Mouse (Mus musculus): Measurements from ENCODE around the gene Sh3glb2. TPM values are rescaled to one million over a fixed set of nuclear protein-coding genes. Genes with fewer than 3 reads are reported as not detected.

Sh3glb2 gene
- polyA plus RNA-seq, 1 experiment, result 21.8 TPM

DNA sequence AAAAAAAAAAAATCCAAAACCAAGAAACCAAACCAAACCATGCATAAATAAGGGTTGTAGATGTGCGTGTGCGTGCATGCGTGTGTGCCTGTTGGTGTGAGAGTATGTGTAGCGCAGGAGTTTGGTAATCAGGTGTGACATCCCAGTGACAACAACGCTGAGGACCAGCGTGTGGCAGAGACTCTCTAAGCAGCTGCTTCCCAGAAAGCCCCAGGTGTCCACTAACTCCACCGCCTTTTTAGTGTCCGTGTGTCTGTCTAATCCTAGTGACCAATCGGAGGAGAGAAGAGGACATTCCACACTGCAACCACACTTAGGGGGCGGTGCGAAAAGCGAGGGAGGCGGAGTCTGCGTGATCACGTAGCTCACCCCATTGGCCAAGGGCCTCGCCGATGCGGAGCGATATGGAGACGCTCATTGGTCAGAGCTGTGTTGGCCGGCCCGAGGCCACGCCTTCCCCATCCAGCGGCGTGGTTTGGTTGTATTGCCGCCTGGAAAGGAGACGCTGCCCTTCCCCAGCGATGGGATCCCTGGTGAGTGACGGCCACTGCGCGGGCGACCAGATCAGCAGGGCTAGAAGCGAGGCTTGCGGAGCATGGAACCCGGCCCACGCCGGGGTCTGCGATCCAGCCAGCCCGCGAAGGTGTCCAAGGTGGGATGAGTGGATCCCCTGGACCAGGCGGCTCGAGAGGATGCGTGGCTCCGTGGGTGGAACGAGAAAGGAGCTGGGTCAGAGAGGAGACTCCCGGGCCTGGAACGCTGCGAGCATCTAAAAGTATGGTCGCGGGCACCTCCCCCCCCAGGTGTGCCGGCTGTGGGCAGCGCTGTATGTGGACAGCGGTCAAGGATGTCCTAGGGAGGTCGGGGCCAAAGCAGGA is 4.9 kb upstream of the Sh3glb2 start, which contains the start of gene Miga2:
Miga2 (plus strand) TSS at position 461 of the 878 bp plus-strand sequence.
- Histone ChIP-seq H3K4me1 (ENCODE audit: control insufficient read depth, insufficient read depth, low read length) (peaks cover 13% of the 10 kb centered on the region), H3K27me3 (ENCODE audit: control insufficient read depth, insufficient read depth, low read length) (no peaks in the 10 kb centered on the region), H3K4me3 (ENCODE audit: control insufficient read depth, low read depth, low read length) (peak within 1 kb of the TSS; percentile 80), H3K36me3 (ENCODE audit: control insufficient read depth, insufficient read depth, low read length) (no peaks in the 10 kb centered on the region), H3K27ac (ENCODE audit: control insufficient read depth, insufficient read depth, low read depth, low read length) (no peak within 1 kb of the TSS; the same call in 1 of the 2 replicates)
- TF ChIP-seq CTCF (IDR thresholded peaks at IDR 0.05; ENCODE audit: control insufficient read depth, insufficient read depth, insufficient replicate concordance, low read depth, low read length) (no peak), POLR2A (IDR thresholded peaks at IDR 0.05; ENCODE audit: control insufficient read depth, low read depth, low read length) (peak; percentile 73)

DNA sequence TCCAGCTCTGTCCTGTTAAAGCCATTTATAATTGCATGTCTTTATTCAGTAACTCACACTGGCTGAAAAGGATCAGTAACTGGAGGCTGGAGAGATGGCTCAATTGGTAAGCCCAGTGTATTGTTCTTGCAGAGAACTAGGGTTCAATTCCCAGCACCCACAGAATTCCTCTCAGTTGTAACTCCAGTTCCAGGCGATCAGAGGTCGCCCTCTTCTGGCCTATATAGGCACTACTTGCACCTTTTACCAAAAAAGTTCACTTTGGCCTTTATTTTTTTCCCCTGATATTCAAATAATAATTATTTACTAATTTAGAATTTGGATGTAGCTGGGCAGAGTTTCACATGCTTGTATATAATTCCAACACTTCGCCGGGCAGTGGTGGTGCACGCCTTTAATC is 3.7 kb upstream of the Sh3glb2 start:
- Histone ChIP-seq H3K36me3 (ENCODE audit: control insufficient read depth, insufficient read depth, low read length) (no peaks in the 10 kb centered on the region), H3K4me3 (ENCODE audit: control insufficient read depth, low read depth, low read length) (no peak overlapping the region), H3K27me3 (ENCODE audit: control insufficient read depth, insufficient read depth, low read length) (no peaks in the 10 kb centered on the region), H3K4me1 (ENCODE audit: control insufficient read depth, insufficient read depth, low read length) (peaks cover 19% of the 10 kb centered on the region), H3K27ac (ENCODE audit: control insufficient read depth, insufficient read depth, low read depth, low read length) (no peak overlapping the region)
- no peak for TF ChIP-seq POLR2A (IDR thresholded peaks at IDR 0.05; ENCODE audit: control insufficient read depth, low read depth, low read length)
- no peak for TF ChIP-seq CTCF (IDR thresholded peaks at IDR 0.05; ENCODE audit: control insufficient read depth, insufficient read depth, insufficient replicate concordance, low read depth, low read length)

DNA sequence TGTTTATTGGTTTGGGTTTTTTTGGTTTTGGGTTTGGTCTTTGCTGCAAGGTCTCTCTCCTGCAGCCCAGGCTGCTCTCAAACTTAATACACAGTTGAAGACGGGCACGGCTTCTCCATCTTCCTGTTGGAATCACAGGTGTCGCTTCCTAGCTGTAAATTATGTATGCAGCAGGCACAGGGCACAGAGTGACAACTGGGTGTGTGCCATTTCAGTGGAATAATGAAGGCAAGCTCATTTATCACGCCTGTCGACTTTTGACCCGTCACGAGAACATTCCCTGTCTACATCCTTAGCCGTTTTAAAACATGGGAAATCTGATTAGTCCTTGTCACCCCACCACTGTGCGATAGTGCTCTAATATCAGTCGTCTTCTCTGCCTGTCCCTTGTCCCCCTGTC is 1.5 kb upstream of the Sh3glb2 start:
- H3K36me3 ChIP-seq (ENCODE audit: control insufficient read depth, insufficient read depth, low read length), result no peaks in the 10 kb centered on the region
- peaks cover 21% of the 10 kb centered on the region for H3K4me1 ChIP-seq (ENCODE audit: control insufficient read depth, insufficient read depth, low read length)
- no peak overlapping the region for H3K27ac ChIP-seq (ENCODE audit: control insufficient read depth, insufficient read depth, low read depth, low read length)
- no peak for TF ChIP-seq CTCF (IDR thresholded peaks at IDR 0.05; ENCODE audit: control insufficient read depth, insufficient read depth, insufficient replicate concordance, low read depth, low read length)
- no peak for TF ChIP-seq POLR2A (IDR thresholded peaks at IDR 0.05; ENCODE audit: control insufficient read depth, low read depth, low read length)
- no peaks in the 10 kb centered on the region for H3K27me3 ChIP-seq (ENCODE audit: control insufficient read depth, insufficient read depth, low read length)
- no peak overlapping the region for H3K4me3 ChIP-seq (ENCODE audit: control insufficient read depth, low read depth, low read length)

DNA sequence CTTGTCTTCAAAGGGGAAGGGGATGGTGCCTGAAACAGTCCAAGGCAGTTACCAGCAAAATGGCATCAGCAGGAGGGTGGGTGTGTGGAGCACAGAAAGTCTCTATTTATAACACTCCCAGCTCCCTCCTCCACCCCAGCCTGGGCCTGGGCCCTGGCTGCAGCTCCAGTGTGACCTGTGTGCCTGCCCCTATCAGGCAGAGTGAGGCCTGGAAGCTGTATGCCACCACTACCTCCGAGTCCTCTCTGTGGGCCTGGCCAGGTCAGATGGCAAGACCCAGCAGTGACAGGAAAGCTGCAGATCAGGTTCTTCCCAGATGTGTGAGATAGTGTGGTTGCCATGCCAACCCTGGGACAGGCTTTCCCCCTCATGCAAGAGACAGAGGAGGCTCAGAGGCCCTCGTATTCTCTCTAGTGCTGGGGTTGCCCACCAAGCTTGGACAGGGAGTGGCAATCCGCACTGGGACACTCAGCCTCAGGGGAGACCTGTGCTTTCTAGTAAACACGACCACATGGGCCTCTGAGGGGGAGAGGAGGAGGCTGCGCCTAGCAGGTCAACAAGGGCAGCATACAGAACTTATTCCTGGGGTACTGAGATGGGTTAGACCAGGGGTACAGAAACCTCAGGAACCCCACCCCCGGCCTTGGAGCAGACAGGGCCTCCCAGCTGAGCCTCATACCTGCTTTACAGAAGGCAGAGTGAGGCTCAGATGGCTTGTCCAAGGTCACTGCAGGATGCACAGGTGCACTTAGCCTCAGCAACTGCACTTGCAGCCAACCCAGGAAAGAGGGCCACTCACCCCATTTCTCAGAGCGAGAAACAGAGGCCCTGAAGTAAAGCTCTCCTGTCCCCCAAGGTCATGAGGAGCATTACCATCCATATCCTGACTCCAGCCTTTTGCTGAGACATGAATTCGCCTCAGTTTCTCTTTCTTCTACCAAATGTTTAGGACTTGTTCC is 1.3 kb downstream of the Sh3glb2 start:
- H3K4me1 ChIP-seq (ENCODE audit: control insufficient read depth, insufficient read depth, low read length), result peaks cover 12% of the 10 kb centered on the region

DNA sequence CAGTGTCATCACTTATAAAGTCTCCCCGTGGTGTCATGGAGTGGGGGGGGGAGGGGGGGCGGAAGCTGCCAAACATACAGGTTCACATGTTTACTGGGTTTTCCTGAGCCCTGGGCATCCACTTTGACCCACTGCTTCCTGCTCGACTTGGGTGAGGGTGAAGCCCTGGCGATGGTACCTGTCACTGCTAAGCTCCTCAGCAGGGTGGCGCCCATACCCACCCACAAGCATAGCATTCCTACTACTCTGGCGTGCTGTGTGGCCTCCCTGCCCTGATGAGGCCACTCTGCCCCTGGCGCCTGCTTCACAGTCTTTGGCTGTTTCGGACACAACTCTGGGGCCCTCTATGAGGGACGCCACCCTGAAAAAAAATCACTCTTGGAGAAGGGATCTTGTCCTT is 2.2 kb downstream of the Sh3glb2 start:
- Histone ChIP-seq H3K4me1 (ENCODE audit: control insufficient read depth, insufficient read depth, low read length) (peaks cover 12% of the 10 kb centered on the region), H3K36me3 (ENCODE audit: control insufficient read depth, insufficient read depth, low read length) (no peaks in the 10 kb centered on the region), H3K4me3 (ENCODE audit: control insufficient read depth, low read depth, low read length) (no peak overlapping the region), H3K27me3 (ENCODE audit: control insufficient read depth, insufficient read depth, low read length) (no peaks in the 10 kb centered on the region), H3K27ac (ENCODE audit: control insufficient read depth, insufficient read depth, low read depth, low read length) (no peak overlapping the region)
- TF ChIP-seq CTCF (IDR thresholded peaks at IDR 0.05; ENCODE audit: control insufficient read depth, insufficient read depth, insufficient replicate concordance, low read depth, low read length) (no peak), POLR2A (IDR thresholded peaks at IDR 0.05; ENCODE audit: control insufficient read depth, low read depth, low read length) (no peak)

More for the DNA sequence above, 1.3 kb downstream of the Sh3glb2 start:
- H3K36me3 ChIP-seq (ENCODE audit: control insufficient read depth, insufficient read depth, low read length), result no peaks in the 10 kb centered on the region
- H3K27ac ChIP-seq (ENCODE audit: control insufficient read depth, insufficient read depth, low read depth, low read length), result no peak overlapping the region
- no peaks in the 10 kb centered on the region for H3K27me3 ChIP-seq (ENCODE audit: control insufficient read depth, insufficient read depth, low read length)
- H3K4me3 ChIP-seq (ENCODE audit: control insufficient read depth, low read depth, low read length), result no peak overlapping the region
- no peak for TF ChIP-seq CTCF (IDR thresholded peaks at IDR 0.05; ENCODE audit: control insufficient read depth, insufficient read depth, insufficient replicate concordance, low read depth, low read length)
- TF ChIP-seq POLR2A (IDR thresholded peaks at IDR 0.05; ENCODE audit: control insufficient read depth, low read depth, low read length), result no peak

DNA sequence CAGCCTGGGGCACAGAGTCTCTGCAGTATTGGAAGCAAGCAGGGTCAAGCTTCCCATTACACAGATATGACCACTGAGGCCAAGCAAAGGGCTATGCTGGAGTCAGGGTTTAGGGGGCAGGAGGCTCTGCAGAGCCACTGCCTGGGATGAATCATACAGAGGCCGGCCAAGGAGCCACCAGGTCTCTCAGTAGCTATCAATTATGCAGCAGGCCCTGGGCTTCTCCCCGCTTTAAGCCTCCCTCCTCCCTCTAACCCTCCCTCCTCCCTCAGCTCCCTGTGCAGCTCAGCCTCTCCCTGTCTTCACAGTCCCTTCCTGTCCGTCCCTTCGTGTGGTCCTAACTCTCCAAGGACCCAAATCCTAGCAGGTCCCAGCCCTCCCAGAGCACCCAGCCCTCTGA is 2.9 kb downstream of the Sh3glb2 start:
- no peak overlapping the region for H3K27ac ChIP-seq (ENCODE audit: control insufficient read depth, insufficient read depth, low read depth, low read length)
- TF ChIP-seq CTCF (IDR thresholded peaks at IDR 0.05; ENCODE audit: control insufficient read depth, insufficient read depth, insufficient replicate concordance, low read depth, low read length) (no peak), POLR2A (IDR thresholded peaks at IDR 0.05; ENCODE audit: control insufficient read depth, low read depth, low read length) (no peak)
- H3K4me1 ChIP-seq (ENCODE audit: control insufficient read depth, insufficient read depth, low read length), result peaks cover 12% of the 10 kb centered on the region
- no peaks in the 10 kb centered on the region for H3K27me3 ChIP-seq (ENCODE audit: control insufficient read depth, insufficient read depth, low read length)
- no peak overlapping the region for H3K4me3 ChIP-seq (ENCODE audit: control insufficient read depth, low read depth, low read length)
- H3K36me3 ChIP-seq (ENCODE audit: control insufficient read depth, insufficient read depth, low read length), result no peaks in the 10 kb centered on the region

DNA sequence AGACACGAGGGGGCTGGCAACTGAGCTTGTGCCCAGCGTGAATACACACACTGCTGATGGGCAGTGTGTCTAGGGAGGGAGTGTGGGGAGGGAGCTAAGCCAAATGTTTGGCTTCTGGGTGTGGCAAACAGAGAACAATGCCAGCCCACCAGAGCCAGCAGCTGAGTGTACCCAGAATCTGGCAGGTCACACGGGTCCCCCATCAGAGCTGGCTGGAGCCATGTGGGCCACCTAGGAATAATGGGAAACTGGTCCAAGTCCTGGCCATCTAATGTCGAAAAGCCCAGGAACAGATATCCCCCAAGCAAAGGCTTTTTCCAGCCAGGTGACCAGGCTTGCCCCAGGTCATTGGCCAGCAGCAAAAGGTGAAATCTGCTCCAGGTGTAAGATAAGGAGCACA is 3.3 kb downstream of the Sh3glb2 start:
- H3K27ac ChIP-seq (ENCODE audit: control insufficient read depth, insufficient read depth, low read depth, low read length), result no peak overlapping the region
- no peaks in the 10 kb centered on the region for H3K27me3 ChIP-seq (ENCODE audit: control insufficient read depth, insufficient read depth, low read length)
- no peak overlapping the region for H3K4me3 ChIP-seq (ENCODE audit: control insufficient read depth, low read depth, low read length)
- peaks cover 12% of the 10 kb centered on the region for H3K4me1 ChIP-seq (ENCODE audit: control insufficient read depth, insufficient read depth, low read length)
- no peak for TF ChIP-seq CTCF (IDR thresholded peaks at IDR 0.05; ENCODE audit: control insufficient read depth, insufficient read depth, insufficient replicate concordance, low read depth, low read length)
- TF ChIP-seq POLR2A (IDR thresholded peaks at IDR 0.05; ENCODE audit: control insufficient read depth, low read depth, low read length), result no peak
- H3K36me3 ChIP-seq (ENCODE audit: control insufficient read depth, insufficient read depth, low read length), result no peaks in the 10 kb centered on the region
